In the genomic region with DNA sequence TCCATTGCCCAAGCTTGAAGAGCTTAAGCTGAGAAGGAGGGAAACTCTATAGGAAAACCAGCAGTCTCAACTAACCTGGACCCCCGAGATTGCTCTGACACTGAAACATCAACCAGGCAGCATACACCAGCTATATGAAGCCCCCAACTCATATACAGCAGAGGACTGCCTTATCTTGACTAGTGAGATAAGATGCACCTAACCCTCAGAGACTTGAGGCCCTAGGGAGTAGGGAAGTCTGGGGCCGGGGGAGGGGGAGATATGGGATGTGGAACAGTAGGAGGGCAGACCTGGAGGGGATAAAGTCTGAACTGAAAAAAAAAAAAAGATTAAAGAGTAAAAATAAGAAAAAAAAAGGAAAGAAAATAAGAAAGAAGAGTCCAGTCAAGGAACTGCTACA, we compare ENCODE assay signal across 16 mouse cellular contexts.
"Had no signal": no experiment of that assay in that cellular context is flagged by ENCODE, and none has a peak within 500 bp of the region (broad histone marks: within the 10 kb centered on the region; RNA-seq: fewer than 3 reads in every experiment).

No protein-coding gene starts in this region.

- DNase-seq: retina, postnatal 1 day; right cerebral cortex, adult 18-20 months; right cerebral cortex, postnatal 14 days; right cerebral cortex, postnatal 25 days; right cerebral cortex, postnatal 4 days; spleen, adult 18-20 months; thymus, adult 18-20 months; thymus, adult 2 months; thymus, postnatal 14 days; thymus, postnatal 25 days; thymus, postnatal 36 days; thymus, postnatal 4 days had no signal

- H3K36me3 ChIP-seq: neural tube, embryonic 13.5 days; neural tube, embryonic 15.5 days; stomach, embryonic 15.5 days had no signal

- H3K9me3 ChIP-seq: neural tube, embryonic 13.5 days; neural tube, embryonic 15.5 days; stomach, embryonic 15.5 days had no signal

- H3K9ac ChIP-seq: neural tube, embryonic 13.5 days; neural tube, embryonic 15.5 days; stomach, embryonic 15.5 days had no signal

- H3K4me2 ChIP-seq: neural tube, embryonic 13.5 days; neural tube, embryonic 15.5 days; stomach, embryonic 15.5 days had no signal

- H3K4me1 ChIP-seq: neural tube, embryonic 13.5 days; neural tube, embryonic 15.5 days; stomach, embryonic 15.5 days had no signal

- H3K27ac ChIP-seq: neural tube, embryonic 13.5 days; neural tube, embryonic 15.5 days; stomach, embryonic 15.5 days; stomach, postnatal 0 days had no signal

- H3K27me3 ChIP-seq: neural tube, embryonic 13.5 days; neural tube, embryonic 15.5 days; stomach, embryonic 15.5 days had no signal

- H3K4me3 ChIP-seq: neural tube, embryonic 13.5 days; neural tube, embryonic 15.5 days; stomach, embryonic 15.5 days had no signal
